ENCODE assay signal across 10 mouse cellular contexts in genomic region chr2:150668956-150669355, GRCm38 (mm10). TPM values are rescaled to one million over a fixed set of nuclear protein-coding genes. Genes with fewer than 3 reads are reported as not detected.
A peak's percentile ranks its signal among the peaks of the same experiment; 100 is the strongest.
DNase-seq lines count a peak whose midpoint lies in the region; ATAC-seq and TF ChIP-seq lines count a peak whose summit lies in the region.
"Had no signal": no experiment of that assay in that cellular context is flagged by ENCODE, and none has a peak within 500 bp of the region (broad histone marks: within the 10 kb centered on the region; RNA-seq: fewer than 3 reads in every experiment).

No protein-coding gene starts in this region.

- H3K27ac ChIP-seq in forebrain, embryonic 12.5 days = no peak overlapping the region
- H3K27ac ChIP-seq in forebrain, postnatal 0 days (ENCODE audit: low read depth, low read length) = no peak overlapping the region; the same call in 1 of the 2 replicates
- no peak overlapping the region for H3K27ac ChIP-seq in kidney, embryonic 15.5 days

- no peaks in the 10 kb centered on the region for H3K36me3 ChIP-seq in forebrain, embryonic 12.5 days (replicated peaks)
- H3K36me3 ChIP-seq in forebrain, postnatal 0 days (ENCODE audit: insufficient read depth) = no peaks in the 10 kb centered on the region
- H3K36me3 ChIP-seq in kidney, embryonic 15.5 days = no peaks in the 10 kb centered on the region

- TF ChIP-seq CTCF in forebrain, postnatal 0 days (IDR thresholded peaks at IDR 0.05; ENCODE audit: low read depth) = no peak

- H3K9me3 ChIP-seq in forebrain, embryonic 12.5 days = no peaks in the 10 kb centered on the region
- no peaks in the 10 kb centered on the region for H3K9me3 ChIP-seq in forebrain, postnatal 0 days (ENCODE audit: low read length)
- H3K9me3 ChIP-seq in kidney, embryonic 15.5 days (replicated peaks) = no peaks in the 10 kb centered on the region

- 88% methylated on average over 5 of the region's 5 CpGs for WGBS in forebrain, embryonic 12.5 days
- WGBS in forebrain, postnatal 0 days = 90% methylated on average over 5 of the region's 5 CpGs
- 69% methylated on average over 5 of the region's 5 CpGs for WGBS in kidney, embryonic 15.5 days

- no peak for ATAC-seq in forebrain, embryonic 12.5 days (ENCODE audit: low FRiP score)
- ATAC-seq in forebrain, postnatal 0 days = no peak
- no peak for ATAC-seq in kidney, embryonic 15.5 days (replicated peaks; ENCODE audit: low FRiP score)

- peaks cover 36% of the 10 kb centered on the region for H3K4me1 ChIP-seq in forebrain, embryonic 12.5 days
- H3K4me1 ChIP-seq in forebrain, postnatal 0 days (ENCODE audit: insufficient read depth) = peaks cover 15% of the 10 kb centered on the region; the same call in 1 of the 2 replicates
- H3K4me1 ChIP-seq in kidney, embryonic 15.5 days = peaks cover 19% of the 10 kb centered on the region

- peaks cover 19% of the 10 kb centered on the region for H3K27me3 ChIP-seq in forebrain, embryonic 12.5 days
- no peaks in the 10 kb centered on the region for H3K27me3 ChIP-seq in forebrain, postnatal 0 days (ENCODE audit: insufficient read depth, low read length)
- peaks cover 24% of the 10 kb centered on the region for H3K27me3 ChIP-seq in kidney, embryonic 15.5 days

- 0 out of 2 replicates have a peak overlapping the region, but pooled peaks have one; percentile 87 for H3K4me2 ChIP-seq in forebrain, embryonic 12.5 days
- H3K4me2 ChIP-seq in forebrain, postnatal 0 days (ENCODE audit: low read depth) = no peak overlapping the region
- no peak overlapping the region for H3K4me2 ChIP-seq in kidney, embryonic 15.5 days

- no peak overlapping the region for H3K4me3 ChIP-seq in forebrain, embryonic 12.5 days (replicated peaks)
- no peak overlapping the region for H3K4me3 ChIP-seq in forebrain, postnatal 0 days (ENCODE audit: low read depth, low read length)
- H3K4me3 ChIP-seq in kidney, embryonic 15.5 days (replicated peaks) = peak overlapping the region; percentile 72; the same call in 1 of the 2 replicates

- H3K9ac ChIP-seq in forebrain, embryonic 12.5 days = no peak overlapping the region
- no peak overlapping the region for H3K9ac ChIP-seq in forebrain, postnatal 0 days
- no peak overlapping the region for H3K9ac ChIP-seq in kidney, embryonic 15.5 days

- no peak for DNase-seq in forebrain, postnatal 0 days
- DNase-seq in kidney, adult 8-10 months = no peak
- peak; percentile 42 for DNase-seq in fat pad, adult 2 months (ENCODE audit: extremely low read depth, low read depth, low spot score)
- peak; percentile 77 for DNase-seq in lung, postnatal 36 days
- DNase-seq in gastrocnemius, postnatal 25 days = no peak
- DNase-seq in layer of hippocampus, postnatal 25 days (ENCODE audit: extremely low spot score in 1 of 2, low spot score in 1 of 2) = no peak

RNA-seq across cellular contexts. Expression of gene Acss1, which starts 0.7 kb away (rescaled TPM):
- polyA plus RNA-seq in forebrain, embryonic 12.5 days (2016; fragmentation: Nextera tagmentation; extraction: Ambion mirVana) = 43.4 and 54.8 TPM in 2 replicates
- total RNA-seq in forebrain, postnatal 0 days (2014; rRNA removed) = 16.9 and 17.8 TPM in 2 replicates
- 8.2 and 14.1 TPM in 2 replicates for polyA plus RNA-seq in forebrain, postnatal 0 days (2015; fragmentation: Nextera tagmentation; extraction: Ambion mirVana)
- polyA plus RNA-seq in kidney, embryonic 15.5 days (2015; fragmentation: Nextera tagmentation; extraction: Ambion mirVana) = 9.5 and 9.9 TPM in 2 replicates
- total RNA-seq in gastrocnemius, postnatal 25 days (2021) = 10 to 100 TPM in 1 of 2 experiments, 1 to 10 TPM in 1; 6.8 to 16.6 TPM
- 10 to 100 TPM; 22.9 to 32.2 TPM for total RNA-seq in layer of hippocampus, postnatal 25 days (2021)

RNA-seq across cellular contexts. Expression of gene Vsx1, which starts 20.2 kb away (rescaled TPM):
- 0.06 and 0.11 TPM in 2 replicates for polyA plus RNA-seq in forebrain, embryonic 12.5 days (2016; fragmentation: Nextera tagmentation; extraction: Ambion mirVana)
- not detected in 2 replicates for total RNA-seq in forebrain, postnatal 0 days (2014; rRNA removed)
- 0.06 and 0.13 TPM in 2 replicates for polyA plus RNA-seq in forebrain, postnatal 0 days (2015; fragmentation: Nextera tagmentation; extraction: Ambion mirVana)
- polyA plus RNA-seq in kidney, embryonic 15.5 days (2015; fragmentation: Nextera tagmentation; extraction: Ambion mirVana) = not detected in 2 replicates
- not detected for total RNA-seq in gastrocnemius, postnatal 25 days (2021)
- total RNA-seq in layer of hippocampus, postnatal 25 days (2021) = under 1 TPM in 1 of 2 experiments, not detected in 1; 0.07 TPM
- total RNA-seq: adrenal gland, postnatal 36 days had no signal
- polyA plus RNA-seq: limb, embryonic 11.5 days had no signal

Comparison
In these comparisons a context has a peak if more than half of its experiments do, and no peak if none do; other contexts are left out.
1. DNase-seq: peak in fat pad, adult 2 months (single experiment) and lung, postnatal 36 days (single experiment); none in forebrain, postnatal 0 days (single experiment), kidney, adult 8-10 months (0 of 2), gastrocnemius, postnatal 25 days (single experiment) and layer of hippocampus, postnatal 25 days (0 of 2).